Mouse (Mus musculus): ENCODE measurements at regions not wholly inside any gene's neighbourhood (a gene's known extent, or its start where the extent isn't known, plus 50 kb on each side); places are given as distances from the start of the nearest gene placed in this dataset.

- no peak for DNase-seq
Observed at GRCm38 (mm10) chr7:114345860-114346259, 69.2 kb upstream of the Pde3b start.

GRCm38 (mm10) chr7:114347006-114347405 lies 68.1 kb upstream of the Pde3b start:
- DNase-seq: no peak

- no peak for DNase-seq
Observed at GRCm38 (mm10) chr7:114350968-114351367, 64.1 kb upstream of the Pde3b start.

- DNase-seq: no peak
Observed at GRCm38 (mm10) chr7:114356381-114356780, 58.7 kb upstream of the Pde3b start.

- no peak for DNase-seq
Observed at GRCm38 (mm10) chr7:114362166-114362565, 52.9 kb upstream of the Pde3b start.

GRCm38 (mm10) chr7:114364041-114364440 lies 51.0 kb upstream of the Pde3b start:
- DNase-seq: peak; percentile 5 to 10

Measured in cerebellum, postnatal 10 days (tissue).